In the genomic region with DNA sequence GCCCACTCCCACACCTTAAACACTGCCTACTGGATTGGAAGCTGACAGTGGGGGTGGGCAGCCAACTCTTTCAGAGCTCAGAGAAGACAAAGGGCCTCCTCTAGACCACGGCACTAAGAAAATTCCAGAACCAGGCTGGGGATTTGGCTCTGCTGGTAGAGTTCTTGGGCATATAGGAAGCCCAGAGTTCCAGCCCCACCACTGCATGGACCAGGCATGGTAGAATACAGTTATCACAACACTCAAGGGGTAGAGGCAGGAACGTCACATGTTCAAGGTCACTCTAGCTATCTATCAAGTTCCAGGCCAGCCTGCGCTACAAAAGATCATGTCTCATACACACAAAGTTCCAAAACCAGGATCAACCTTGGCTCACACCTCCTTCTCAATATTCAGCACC, we compare ENCODE assay signal across 8 mouse cellular contexts. TPM values are rescaled to one million over a fixed set of nuclear protein-coding genes. Genes with fewer than 3 reads are reported as not detected.
DNase-seq lines count a peak whose midpoint lies in the region; ATAC-seq and TF ChIP-seq lines count a peak whose summit lies in the region.

No protein-coding gene starts in this region.

- H3K36me3 ChIP-seq in forebrain, embryonic 12.5 days (replicated peaks) = no peaks in the 10 kb centered on the region
- H3K36me3 ChIP-seq in limb, embryonic 12.5 days = peaks cover 4% of the 10 kb centered on the region

- no peak overlapping the region for H3K27ac ChIP-seq in forebrain, embryonic 12.5 days
- H3K27ac ChIP-seq in limb, embryonic 12.5 days = no peak overlapping the region
- H3K27ac ChIP-seq in olfactory bulb, adult 2 months (ENCODE audit: insufficient read depth, low read depth, low read length) = peak overlapping the region; percentile 7; the same call in 1 of the 2 replicates

- H3K4me2 ChIP-seq in forebrain, embryonic 12.5 days = peak overlapping the region; percentile 70
- H3K4me2 ChIP-seq in limb, embryonic 12.5 days = peak overlapping the region; percentile 76

- H3K4me3 ChIP-seq in lung, adult 2 months (replicated peaks; ENCODE audit: extremely low read depth, low read depth, low read length) = peak overlapping the region; percentile 28
- H3K4me3 ChIP-seq in forebrain, embryonic 12.5 days (replicated peaks) = 0 out of 2 replicates have a peak overlapping the region, but pooled peaks have one; percentile 57
- H3K4me3 ChIP-seq in limb, embryonic 12.5 days (replicated peaks) = peak overlapping the region; percentile 73
- peak overlapping the region; percentile 93 for H3K4me3 ChIP-seq in olfactory bulb, adult 2 months (ENCODE audit: insufficient read depth, low read depth, low read length)

- no peak for ATAC-seq in forebrain, embryonic 12.5 days (ENCODE audit: low FRiP score)
- no peak for ATAC-seq in limb, embryonic 12.5 days (ENCODE audit: insufficient number of reproducible peaks, insufficient read depth, low FRiP score, low TSS enrichment, low read depth)
- ATAC-seq in megakaryocyte-erythroid progenitor cell, adult 5-6 weeks (replicated peaks; ENCODE audit: low FRiP score, low TSS enrichment, poor library complexity, severe bottlenecking) = no peak

- no peak for TF ChIP-seq CTCF in lung, adult 2 months (IDR thresholded peaks at IDR 0.05; ENCODE audit: insufficient read depth, low read length)
- no peak for TF ChIP-seq CTCF in olfactory bulb, adult 2 months (IDR thresholded peaks at IDR 0.05; ENCODE audit: insufficient read depth, low read depth, low read length)

- TF ChIP-seq POLR2A in lung, adult 2 months (IDR thresholded peaks at IDR 0.05; ENCODE audit: borderline replicate concordance, extremely low read depth, low read depth, low read length) = no peak
- TF ChIP-seq POLR2A in olfactory bulb, adult 2 months (IDR thresholded peaks at IDR 0.05; ENCODE audit: insufficient read depth, low read depth, low read length) = no peak

- DNase-seq in lung, adult 2 months = no peak
- no peak for DNase-seq in lung, postnatal 10 days
- no peak for DNase-seq in layer of hippocampus, postnatal 10 days (ENCODE audit: low spot score in 2 of 2)
- DNase-seq in urinary bladder, postnatal 25 days (ENCODE audit: low spot score) = no peak

- H3K4me1 ChIP-seq in lung, adult 2 months (ENCODE audit: control insufficient read depth, insufficient read depth, low read length) = peaks cover 21% of the 10 kb centered on the region
- peaks cover 20% of the 10 kb centered on the region for H3K4me1 ChIP-seq in forebrain, embryonic 12.5 days
- peaks cover 29% of the 10 kb centered on the region for H3K4me1 ChIP-seq in limb, embryonic 12.5 days (replicated peaks)
- H3K4me1 ChIP-seq in olfactory bulb, adult 2 months (ENCODE audit: control insufficient read depth, insufficient read depth, low read length) = peaks cover 28% of the 10 kb centered on the region

- H3K9me3 ChIP-seq in forebrain, embryonic 12.5 days = no peaks in the 10 kb centered on the region
- H3K9me3 ChIP-seq in limb, embryonic 12.5 days = no peaks in the 10 kb centered on the region

- 37% methylated on average over 3 of the region's 3 CpGs for WGBS in lung, adult 2 months
- 81% methylated on average over 3 of the region's 3 CpGs for WGBS in forebrain, embryonic 12.5 days
- WGBS in limb, embryonic 12.5 days = 89% methylated on average over 3 of the region's 3 CpGs
- WGBS in olfactory bulb, adult 2 months = 72% methylated on average over 3 of the region's 3 CpGs

- H3K27me3 ChIP-seq in forebrain, embryonic 12.5 days = peaks cover 20% of the 10 kb centered on the region
- no peaks in the 10 kb centered on the region for H3K27me3 ChIP-seq in limb, embryonic 12.5 days

- no peak overlapping the region for H3K9ac ChIP-seq in forebrain, embryonic 12.5 days
- no peak overlapping the region for H3K9ac ChIP-seq in limb, embryonic 12.5 days (replicated peaks)

RNA-seq across cellular contexts. Expression of a gene that starts 1.4 kb away (rescaled TPM):
- 47.9 and 54.1 TPM in 2 replicates for polyA plus RNA-seq in lung, adult 2 months (2012; rRNA removed)
- polyA plus RNA-seq in forebrain, embryonic 12.5 days (2016; fragmentation: Nextera tagmentation; extraction: Ambion mirVana) = 65.7 and 67.3 TPM in 2 replicates
- 112 TPM in 2 replicates for polyA plus RNA-seq in limb, embryonic 12.5 days (2016; fragmentation: Nextera tagmentation; extraction: Ambion mirVana)
- polyA plus RNA-seq in olfactory bulb, adult 2 months (2012; ENCODE audit: insufficient read depth, insufficient read length, low replicate concordance, missing spikeins) = not detected in 2 replicates
- 10 to 100 TPM; 33.9 to 40.3 TPM for total RNA-seq in layer of hippocampus, postnatal 10 days (2021)
- 2.3 and 4.6 TPM in 2 replicates for total RNA-seq in megakaryocyte-erythroid progenitor cell, adult 5-6 weeks (2014; fragmentation: Nextera tagmentation)
- total RNA-seq in megakaryocyte-erythroid progenitor cell, adult 5-6 weeks (2017) = 3.9 and 5.2 TPM in 2 replicates

RNA-seq across cellular contexts. Expression of a gene that starts 22.8 kb away (rescaled TPM):
- 20.6 and 29.5 TPM in 2 replicates for polyA plus RNA-seq in lung, adult 2 months (2012; rRNA removed)
- polyA plus RNA-seq in forebrain, embryonic 12.5 days (2016; fragmentation: Nextera tagmentation; extraction: Ambion mirVana) = 19.2 and 19.7 TPM in 2 replicates
- 23.2 and 24.7 TPM in 2 replicates for polyA plus RNA-seq in limb, embryonic 12.5 days (2016; fragmentation: Nextera tagmentation; extraction: Ambion mirVana)
- not detected in 2 replicates for polyA plus RNA-seq in olfactory bulb, adult 2 months (2012; ENCODE audit: insufficient read depth, insufficient read length, low replicate concordance, missing spikeins)
- 10 to 100 TPM; 10.3 to 11.9 TPM for total RNA-seq in layer of hippocampus, postnatal 10 days (2021)
- total RNA-seq in megakaryocyte-erythroid progenitor cell, adult 5-6 weeks (2014; fragmentation: Nextera tagmentation) = 5.7 and 7.7 TPM in 2 replicates
- 4.8 and 5.4 TPM in 2 replicates for total RNA-seq in megakaryocyte-erythroid progenitor cell, adult 5-6 weeks (2017)

Comparison
In these comparisons a context has a peak if more than half of its experiments do, and no peak if none do; other contexts are left out.
1. H3K4me3 ChIP-seq: peak in every context shown above with its lines; median percentile 93 in olfactory bulb, adult 2 months; 73 in limb, embryonic 12.5 days; 57 in forebrain, embryonic 12.5 days; 28 in lung, adult 2 months.